Mouse (Mus musculus) heart, embryonic 15.5 days (tissue): Measurements from ENCODE around the gene P2ry13. TPM values are rescaled to one million over a fixed set of nuclear protein-coding genes. Genes with fewer than 3 reads are reported as not detected.

Experiments
- ATAC-seq: fragments of 200-750 bp; cut with Nextera tagmentation; replicated peaks from 2 replicates; pipeline ENCODE4 v1.8.0; 2017; ENCODE audit warnings: low read depth, moderate TSS enrichment; ENCODE audit not compliant: insufficient number of reproducible peaks, insufficient read depth, low FRiP score
- H3K27ac ChIP-seq: fragments of 300-500 bp; sonication (generic); 2 replicates; pipeline ENCODE4 v1.5.1; 2015; ENCODE audit warnings: mild to moderate bottlenecking, inconsistent platforms
- H3K27me3 ChIP-seq: fragments of 300-500 bp; sonication (generic); 2 replicates; pipeline ENCODE4 v1.6.1; 2015; ENCODE audit warnings: inconsistent platforms
- H3K36me3 ChIP-seq: fragments of 300-500 bp; sonication (generic); 2 replicates; pipeline ENCODE4 v1.6.1; 2015; ENCODE audit warnings: mild to moderate bottlenecking, inconsistent platforms
- H3K4me1 ChIP-seq: fragments of 300-500 bp; sonication (generic); replicated peaks from 2 replicates; pipeline ENCODE4 v1.6.1; 2015; ENCODE audit warnings: inconsistent platforms
- H3K4me2 ChIP-seq: fragments of 300-500 bp; sonication (generic); 2 replicates; pipeline ENCODE4 v1.6.1; 2015; ENCODE audit warnings: inconsistent platforms, mild to moderate bottlenecking, moderate library complexity
- H3K4me3 ChIP-seq: fragments of 300-500 bp; sonication (generic); 2 replicates; pipeline ENCODE4 v1.5.1; 2015; ENCODE audit warnings: mild to moderate bottlenecking, inconsistent platforms
- H3K9ac ChIP-seq: fragments of 300-500 bp; sonication (generic); 2 replicates; pipeline ENCODE4 v1.6.1; 2015; ENCODE audit warnings: mild to moderate bottlenecking, inconsistent platforms
- H3K9me3 ChIP-seq: fragments of 300-500 bp; sonication (generic); replicated peaks from 2 replicates; pipeline ENCODE4 v1.6.1; 2016; ENCODE audit warnings: inconsistent platforms
- WGBS: fragments of 180-500 bp; shearing (Covaris S2); methylation state at CpG from one replicate; pipeline ENCODE4 v1.1.7; 2015; ENCODE audit warnings: mixed read lengths; 5-methylcytosine and 5-hydroxymethylcytosine counted together
- polyA plus RNA-seq: library from polyadenylated mRNA; unstranded; fragments of >200 nt; fragmentation: Nextera tagmentation; extraction: Ambion mirVana; gene quantifications from 2 replicates; pipeline ENCODE4 v1.2.1, GENCODE M21; 2015

Gene P2ry13
- polyA plus RNA-seq, 1 experiment from 2014 or later, result 0.78 TPM

- 85% methylated on average over 6 of the region's 6 CpGs for WGBS
Measured at GRCm38 (mm10) chr3:59168476-59168875, 42.2 kb downstream of the P2ry13 start.

GRCm38 (mm10) chr3:59167417-59168054 lies 43.1 kb downstream of the P2ry13 start:
- no peak for ATAC-seq
- 0 out of 2 replicates have a peak, but pooled peaks cover 7% of the 10 kb centered on the region for H3K4me1 ChIP-seq
- no peak overlapping the region for H3K4me3 ChIP-seq
- no peak overlapping the region for H3K9ac ChIP-seq
- H3K36me3 ChIP-seq, result no peaks in the 10 kb centered on the region
- no peaks in the 10 kb centered on the region for H3K27me3 ChIP-seq
- H3K9me3 ChIP-seq, result no peaks in the 10 kb centered on the region
- 68% methylated on average over 2 of the region's 2 CpGs for WGBS
- H3K27ac ChIP-seq, result 0 out of 2 replicates have a peak overlapping the region, but pooled peaks have one; percentile 31
- no peak overlapping the region for H3K4me2 ChIP-seq

More at GRCm38 (mm10) chr3:59168476-59168875, 42.2 kb downstream of the P2ry13 start:
- Histone ChIP-seq H3K4me3 (no peak overlapping the region), H3K36me3 (no peaks in the 10 kb centered on the region), H3K4me1 (0 out of 2 replicates have a peak, but pooled peaks cover 7% of the 10 kb centered on the region), H3K9ac (no peak overlapping the region), H3K4me2 (no peak overlapping the region), H3K9me3 (no peaks in the 10 kb centered on the region), H3K27me3 (no peaks in the 10 kb centered on the region), H3K27ac (no peak overlapping the region)
- no peak for ATAC-seq

GRCm38 (mm10) chr3:59160465-59160864 lies 50.2 kb downstream of the P2ry13 start:
- Histone ChIP-seq H3K36me3 (no peaks in the 10 kb centered on the region), H3K4me2 (no peak overlapping the region), H3K27ac (no peak overlapping the region), H3K4me1 (no peaks in the 10 kb centered on the region), H3K4me3 (no peak overlapping the region), H3K27me3 (no peaks in the 10 kb centered on the region), H3K9ac (no peak overlapping the region), H3K9me3 (no peaks in the 10 kb centered on the region)
- no peak for ATAC-seq
- 85% methylated on average over 1 of the region's 1 CpGs for WGBS

Other genes starting within 250 kb of the P2ry13 start
- gene Med12l, start 205.1 kb downstream of the P2ry13 start, polyA plus RNA-seq, result 2.6 and 2.8 TPM in 2 replicates
- 1.3 and 1.9 TPM in 2 replicates for gene Gpr171, start 109.1 kb downstream of the P2ry13 start, polyA plus RNA-seq
- 2.5 and 3.1 TPM in 2 replicates for gene P2ry14, start 57.3 kb downstream of the P2ry13 start, polyA plus RNA-seq
- gene Gpr87, start 15.8 kb downstream of the P2ry13 start, polyA plus RNA-seq, result 0.14 and 0.16 TPM in 2 replicates
- gene P2ry12, start 52.0 kb upstream of the P2ry13 start, polyA plus RNA-seq, result 0.84 and 1.2 TPM in 2 replicates
- 2.8 and 3.2 TPM in 2 replicates for gene Igsf10, start 133.5 kb upstream of the P2ry13 start, polyA plus RNA-seq